15 mouse cellular contexts compared by ENCODE assay signal in genomic region chr2:172861590-172861989, GRCm38 (mm10).
DNase-seq lines count a peak whose midpoint lies in the region; ATAC-seq lines count a peak whose summit lies in the region.
"Had no signal": no experiment of that assay in that cellular context is flagged by ENCODE, and none has a peak within 500 bp of the region (broad histone marks: within the 10 kb centered on the region; RNA-seq: fewer than 3 reads in every experiment).

No protein-coding gene starts in this region.

- no peak overlapping the region for H3K4me2 ChIP-seq in stomach, embryonic 15.5 days
- H3K4me2 ChIP-seq: hindbrain, embryonic 13.5 days; midbrain, embryonic 12.5 days had no signal

- H3K4me3 ChIP-seq in stomach, embryonic 15.5 days (replicated peaks), result no peak overlapping the region
- H3K4me3 ChIP-seq: hindbrain, embryonic 13.5 days; midbrain, embryonic 12.5 days had no signal

- ATAC-seq in frontal cortex, adult (ENCODE audit: low TSS enrichment), result peak; percentile 78
- ATAC-seq in stomach, embryonic 15.5 days (ENCODE audit: insufficient read depth, low FRiP score, low read depth), result peak; percentile 32; the same call in 1 of the 2 replicates
- ATAC-seq: forebrain, embryonic 14.5 days; intestine, postnatal 0 days had no signal

- DNase-seq in frontal cortex, postnatal 14 days (ENCODE audit: low spot score in 2 of 2), result no peak
- peak; percentile 19 for DNase-seq in layer of hippocampus, adult 11-12 months (ENCODE audit: low spot score)
- no peak for DNase-seq in layer of hippocampus, adult 9-10 months (ENCODE audit: low spot score)
- peak; percentile 24 for DNase-seq in right cerebral cortex, postnatal 25 days
- no peak for DNase-seq in right cerebral cortex, postnatal 4 days
- DNase-seq in embryo, embryonic 10.5 days (ENCODE audit: low spot score), result no peak
- DNase-seq: adrenal gland, adult 2 months; cerebellum, postnatal 10 days; gastrocnemius, postnatal 14 days had no signal

- no peak overlapping the region for H3K9ac ChIP-seq in stomach, embryonic 15.5 days
- H3K9ac ChIP-seq: hindbrain, embryonic 13.5 days; midbrain, embryonic 12.5 days had no signal

- H3K27ac ChIP-seq in stomach, embryonic 15.5 days, result peak overlapping the region; percentile 18; the same call in 1 of the 2 replicates
- H3K27ac ChIP-seq: hindbrain, embryonic 13.5 days; midbrain, embryonic 12.5 days had no signal

- no peaks in the 10 kb centered on the region for H3K27me3 ChIP-seq in stomach, embryonic 15.5 days (replicated peaks)

- H3K4me1 ChIP-seq in stomach, embryonic 15.5 days, result peaks cover 23% of the 10 kb centered on the region; the same call in 1 of the 2 replicates

- H3K9me3 ChIP-seq in stomach, embryonic 15.5 days, result no peaks in the 10 kb centered on the region
- H3K9me3 ChIP-seq: midbrain, embryonic 12.5 days had no signal

- WGBS in stomach, embryonic 15.5 days, result 58% methylated on average over 14 of the region's 14 CpGs

- no peaks in the 10 kb centered on the region for H3K36me3 ChIP-seq in stomach, embryonic 15.5 days
- H3K36me3 ChIP-seq: hindbrain, embryonic 13.5 days; midbrain, embryonic 12.5 days had no signal

Comparison
In these comparisons a context has a peak if more than half of its experiments do, and no peak if none do; other contexts are left out.
1. DNase-seq: peak in layer of hippocampus, adult 11-12 months (single experiment) and right cerebral cortex, postnatal 25 days (single experiment); none in frontal cortex, postnatal 14 days (0 of 2), layer of hippocampus, adult 9-10 months (single experiment), right cerebral cortex, postnatal 4 days (single experiment) and embryo, embryonic 10.5 days (single experiment).